Mouse (Mus musculus) intestine, postnatal 0 days (tissue): ENCODE data around the gene Gm17019. TPM values are rescaled to one million over a fixed set of nuclear protein-coding genes. Genes with fewer than 3 reads are reported as not detected.
"Not testable (repeated sequence)": the region's sequence is repeated elsewhere in the genome, so short reads cannot be mapped to it uniquely, and the experiment has no call there.

Source experiments
- ATAC-seq: fragments of 200-750 bp; cut with Nextera tagmentation; 2 replicates; pipeline ENCODE4 v1.8.0; 2017; ENCODE audit warnings: mild to moderate bottlenecking, moderate TSS enrichment, moderate library complexity
- H3K27ac ChIP-seq: fragments of 300-500 bp; sonication (generic); 2 replicates; pipeline ENCODE4 v1.5.1; 2014; ENCODE audit warnings: mild to moderate bottlenecking, low read depth, low read length, moderate library complexity
- H3K27me3 ChIP-seq: fragments of 300-500 bp; sonication (generic); replicated peaks from 2 replicates; pipeline ENCODE4 v1.6.1; 2014; ENCODE audit warnings: low read length, mixed read lengths; ENCODE audit not compliant: control insufficient read depth, insufficient read depth
- H3K36me3 ChIP-seq: fragments of 300-500 bp; sonication (generic); 2 replicates; pipeline ENCODE4 v1.6.1; 2014; ENCODE audit warnings: mild to moderate bottlenecking, moderate library complexity; ENCODE audit not compliant: control insufficient read depth, insufficient read depth
- H3K4me1 ChIP-seq: fragments of 300-500 bp; sonication (generic); replicated peaks from 2 replicates; pipeline ENCODE4 v1.6.1; 2014; ENCODE audit warnings: antibody characterized with exemption, low read length, mixed read lengths; ENCODE audit not compliant: control insufficient read depth, insufficient read depth
- H3K4me2 ChIP-seq: fragments of 300-500 bp; sonication (generic); replicated peaks from 2 replicates; pipeline ENCODE4 v1.6.1; 2014; ENCODE audit warnings: low read depth, mild to moderate bottlenecking, moderate library complexity
- H3K4me3 ChIP-seq: fragments of 300-500 bp; sonication (generic); 2 replicates; pipeline ENCODE4 v1.5.1; 2014; ENCODE audit warnings: low read depth, low read length
- H3K9ac ChIP-seq: fragments of 300-500 bp; sonication (generic); 2 replicates; pipeline ENCODE4 v1.6.1; 2014; ENCODE audit warnings: mild to moderate bottlenecking, low read depth, low read length
- H3K9me3 ChIP-seq: fragments of 300-500 bp; sonication (generic); 2 replicates; pipeline ENCODE4 v1.6.1; 2016; ENCODE audit warnings: mixed run types; ENCODE audit not compliant: control insufficient read depth
- CTCF ChIP-seq: sonication (generic); IDR thresholded peaks from 2 replicates; pipeline ENCODE4 v1.5.1; 2016; ENCODE audit warnings: low read depth, mild to moderate bottlenecking, control low read depth, antibody characterized with exemption, moderate library complexity
- WGBS: fragments of 180-500 bp; shearing (Covaris S2); extraction: QIAGEN DNeasy Blood & Tissue Kit; methylation state at CpG from one replicate; pipeline ENCODE4 v1.1.7; 2014; 5-methylcytosine and 5-hydroxymethylcytosine counted together
- polyA plus RNA-seq: library from polyadenylated mRNA; unstranded; fragments of >200 nt; fragmentation: Nextera tagmentation; extraction: Ambion mirVana; gene quantifications from 2 replicates; pipeline ENCODE4 v1.2.1, GENCODE M21; 2015

The Gm17019 gene
- polyA plus RNA-seq, 1 experiment from 2014 or later, result not detected

- not testable (repeated sequence) for H3K36me3 ChIP-seq, H3K27me3 ChIP-seq, H3K9ac ChIP-seq, H3K4me1 ChIP-seq, H3K27ac ChIP-seq, H3K9me3 ChIP-seq, H3K4me2 ChIP-seq, H3K4me3 ChIP-seq
- ATAC-seq, result peak; percentile 76
- 37% methylated on average over 5 of the region's 6 CpGs for WGBS
- TF ChIP-seq CTCF, result peak; percentile 13; the same call in 1 of the 2 replicates
Measured at GRCm38 (mm10) chr5:14986649-14987387, 46.0 kb downstream of the Gm17019 start.

Other genes starting within 250 kb of the Gm17019 start
- gene Gm9758, start 118.1 kb downstream of the Gm17019 start, polyA plus RNA-seq, result not detected in 2 replicates
- gene Speer4e, start 94.6 kb downstream of the Gm17019 start, polyA plus RNA-seq, result not detected in 2 replicates
- gene Gm10354, start 54.1 kb downstream of the Gm17019 start, polyA plus RNA-seq, result not detected in 2 replicates